ENCODE assay signal across 8 mouse cellular contexts in the genomic region with DNA sequence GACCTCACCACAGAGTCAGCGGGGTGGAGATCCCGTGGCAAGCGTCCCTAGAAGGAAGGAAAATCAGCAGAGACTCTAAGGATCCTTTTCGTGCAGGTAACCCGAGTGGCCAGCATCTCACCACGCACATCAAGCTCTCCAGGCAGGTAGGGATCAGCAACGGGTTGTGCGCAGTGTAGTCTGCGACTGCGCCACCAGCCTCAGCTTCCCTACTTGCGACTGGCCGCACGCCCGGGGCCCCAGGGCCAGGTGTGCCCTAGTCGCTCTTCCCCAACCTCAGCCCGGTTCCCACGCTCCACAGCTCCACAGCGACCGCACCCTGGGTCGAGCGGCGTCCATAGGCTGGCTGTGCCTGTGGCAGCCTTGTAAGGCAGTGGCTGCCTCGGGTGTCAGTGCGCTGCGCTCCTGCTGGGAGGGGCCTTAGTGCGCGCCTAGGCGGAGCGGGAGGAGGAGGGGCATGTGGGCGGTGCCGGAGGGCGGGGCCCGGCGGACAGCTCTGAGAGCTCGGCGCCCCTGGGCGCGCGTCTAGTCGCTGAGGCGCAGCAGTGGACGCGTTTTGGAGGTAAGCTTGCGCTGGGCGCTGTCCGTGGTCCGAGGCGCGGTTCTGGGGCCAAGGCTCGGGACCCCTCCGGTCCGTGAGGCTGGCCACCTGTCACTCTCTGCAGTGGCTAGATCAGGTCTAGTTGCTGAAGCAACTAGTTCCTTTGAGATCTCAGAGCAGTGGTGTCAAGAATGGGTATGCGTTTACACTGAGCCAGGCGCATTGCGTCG. TPM values are rescaled to one million over a fixed set of nuclear protein-coding genes. Genes with fewer than 3 reads are reported as not detected.
A peak's percentile ranks its signal among the peaks of the same experiment; 100 is the strongest.
DNase-seq lines count a peak whose midpoint lies in the region; ATAC-seq and TF ChIP-seq lines count a peak whose summit lies in the region.

A gene (plus strand): TSS at position 460 of the 771 bp plus-strand sequence.

- peak within 1 kb of the TSS; percentile 65 for H3K4me3 ChIP-seq in hindbrain, embryonic 10.5 days
- H3K4me3 ChIP-seq in lung, embryonic 15.5 days: peak within 1 kb of the TSS; percentile 45
- H3K4me3 ChIP-seq in olfactory bulb, adult 2 months (ENCODE audit: insufficient read depth, low read depth, low read length): peak within 1 kb of the TSS; percentile 75

- H3K4me1 ChIP-seq in hindbrain, embryonic 10.5 days (replicated peaks): peaks cover 24% of the 10 kb centered on the region
- H3K4me1 ChIP-seq in lung, embryonic 15.5 days: peaks cover 19% of the 10 kb centered on the region
- peaks cover 11% of the 10 kb centered on the region for H3K4me1 ChIP-seq in olfactory bulb, adult 2 months (ENCODE audit: control insufficient read depth, insufficient read depth, low read length)

- TF ChIP-seq POLR2A in olfactory bulb, adult 2 months (IDR thresholded peaks at IDR 0.05; ENCODE audit: insufficient read depth, low read depth, low read length): 0 out of 2 replicates have a peak, but pooled peaks have one; percentile 47

- no peaks in the 10 kb centered on the region for H3K9me3 ChIP-seq in hindbrain, embryonic 10.5 days
- no peaks in the 10 kb centered on the region for H3K9me3 ChIP-seq in lung, embryonic 15.5 days

- no peak for TF ChIP-seq CTCF in olfactory bulb, adult 2 months (IDR thresholded peaks at IDR 0.05; ENCODE audit: insufficient read depth, low read depth, low read length)

- peak within 1 kb of the TSS; percentile 49 for H3K9ac ChIP-seq in lung, embryonic 15.5 days

- peak within 1 kb of the TSS; percentile 92 for H3K4me2 ChIP-seq in lung, embryonic 15.5 days

- WGBS in hindbrain, embryonic 10.5 days: under 1% methylated on average over 56 of the region's 56 CpGs
- 2% methylated on average over 55 of the region's 56 CpGs for WGBS in lung, embryonic 15.5 days
- under 1% methylated on average over 56 of the region's 56 CpGs for WGBS in olfactory bulb, adult 2 months

- H3K27ac ChIP-seq in hindbrain, embryonic 10.5 days: peak within 1 kb of the TSS; percentile 70
- H3K27ac ChIP-seq in lung, embryonic 15.5 days: no peak within 1 kb of the TSS
- H3K27ac ChIP-seq in olfactory bulb, adult 2 months (ENCODE audit: insufficient read depth, low read depth, low read length): peak within 1 kb of the TSS; percentile 47

- peaks cover 53% of the 10 kb centered on the region for H3K27me3 ChIP-seq in hindbrain, embryonic 10.5 days (ENCODE audit: insufficient read depth, poor library complexity, severe bottlenecking)
- peaks cover 48% of the 10 kb centered on the region for H3K27me3 ChIP-seq in lung, embryonic 15.5 days

- peak; percentile 89 for DNase-seq in Muller cell, postnatal 12 days (ENCODE audit: inconsistent ontology term)
- DNase-seq in cerebellum, adult 9-11 months: peak; percentile 96
- DNase-seq in frontal cortex, adult 2 months (ENCODE audit: extremely low spot score in 1 of 2, low spot score in 1 of 2): peak; percentile 87 to 95
- DNase-seq in hindbrain, embryonic 10.5 days (ENCODE audit: low spot score): peak; percentile 85
- DNase-seq in layer of hippocampus, adult 9-10 months (ENCODE audit: low spot score): peak; percentile 83
- peak; percentile 82 to 85 for DNase-seq in thymus, adult 18-20 months

- peak; percentile 97 for ATAC-seq in lung, embryonic 15.5 days (ENCODE audit: borderline replicate concordance, extremely low read depth, low FRiP score, low TSS enrichment)

- no peaks in the 10 kb centered on the region for H3K36me3 ChIP-seq in hindbrain, embryonic 10.5 days
- H3K36me3 ChIP-seq in lung, embryonic 15.5 days: no peaks in the 10 kb centered on the region

RNA-seq across cellular contexts. Expression of the gene that starts here (rescaled TPM):
- polyA plus RNA-seq in frontal cortex, adult 2 months (2012; rRNA removed): 236 and 238 TPM in 2 replicates
- 0.85 and 2.8 TPM in 2 replicates for polyA plus RNA-seq in hindbrain, embryonic 10.5 days (2016; fragmentation: Nextera tagmentation; extraction: Ambion mirVana)
- 1.1 and 1.5 TPM in 2 replicates for polyA plus RNA-seq in lung, embryonic 15.5 days (2015; fragmentation: Nextera tagmentation; extraction: Ambion mirVana)
- 59.6 and 120 TPM in 2 replicates for polyA plus RNA-seq in olfactory bulb, adult 2 months (2012; ENCODE audit: insufficient read depth, insufficient read length, low replicate concordance, missing spikeins)

Comparison
In these comparisons a context has a peak if more than half of its experiments do, and no peak if none do; other contexts are left out.
1. RNA of the gene that starts here (polyA plus RNA-seq): 236 to 238 TPM in frontal cortex, adult 2 months and 59.6 to 120 TPM in olfactory bulb, adult 2 months; 0.85 to 2.8 TPM in hindbrain, embryonic 10.5 days and 1.1 to 1.5 TPM in lung, embryonic 15.5 days; every median in the first group is over 10 times any median in the second.
2. Peak in every context shown above with its lines, with median percentiles within 50 percentile points of each other: DNase-seq and H3K4me3 ChIP-seq.